Mouse (Mus musculus) G1E-ER4 (cell line): ENCODE measurements around the gene Nanog. TPM values are rescaled to one million over a fixed set of nuclear protein-coding genes. Genes with fewer than 3 reads are reported as not detected.

Source experiments
- GATA1 ChIP-seq: IDR thresholded peaks from one replicate; pipeline ENCODE4 v1.8.0; 2012; ENCODE audit warnings: low read length, inconsistent platforms
- polyA plus RNA-seq: library from polyadenylated mRNA; stranded (reverse); fragments of >175 nt; gene quantifications from 2 replicates; pipeline ENCODE4 v1.2.3, GENCODE M21; 2012

Gene Nanog
- polyA plus RNA-seq, 1 experiment = not detected

- no peak for TF ChIP-seq GATA1
Measured at GRCm38 (mm10) chr6:122689411-122690055, 17.8 kb upstream of the Nanog start.

DNA sequence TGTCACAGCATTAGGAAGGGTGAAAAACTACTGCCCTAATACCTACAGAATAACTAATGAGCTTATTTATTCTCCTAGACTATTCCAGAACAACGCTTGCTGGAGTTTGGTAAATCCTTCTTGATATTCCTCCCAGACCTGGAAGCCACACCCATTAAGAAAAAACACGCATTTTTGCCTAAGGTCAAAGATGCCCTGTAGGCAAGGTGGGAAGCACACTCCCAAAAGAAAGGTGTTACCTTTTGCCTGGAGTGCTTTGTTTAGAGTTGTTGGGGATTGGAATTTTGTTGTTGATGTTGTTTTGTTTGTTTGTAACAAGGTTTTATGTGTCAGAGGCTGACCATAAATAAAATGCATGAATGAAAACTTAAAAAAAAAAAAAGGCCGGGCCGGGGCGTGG, 17.2 kb upstream of the Nanog start:
- TF ChIP-seq GATA1 = no peak

- no peak for TF ChIP-seq GATA1
Measured at GRCm38 (mm10) chr6:122695398-122695797, 11.9 kb upstream of the Nanog start.

- no peak for TF ChIP-seq GATA1
Measured at GRCm38 (mm10) chr6:122701816-122702215, 5.5 kb upstream of the Nanog start.

- no peak for TF ChIP-seq GATA1
Measured at GRCm38 (mm10) chr6:122702480-122703124, 4.7 kb upstream of the Nanog start.

DNA sequence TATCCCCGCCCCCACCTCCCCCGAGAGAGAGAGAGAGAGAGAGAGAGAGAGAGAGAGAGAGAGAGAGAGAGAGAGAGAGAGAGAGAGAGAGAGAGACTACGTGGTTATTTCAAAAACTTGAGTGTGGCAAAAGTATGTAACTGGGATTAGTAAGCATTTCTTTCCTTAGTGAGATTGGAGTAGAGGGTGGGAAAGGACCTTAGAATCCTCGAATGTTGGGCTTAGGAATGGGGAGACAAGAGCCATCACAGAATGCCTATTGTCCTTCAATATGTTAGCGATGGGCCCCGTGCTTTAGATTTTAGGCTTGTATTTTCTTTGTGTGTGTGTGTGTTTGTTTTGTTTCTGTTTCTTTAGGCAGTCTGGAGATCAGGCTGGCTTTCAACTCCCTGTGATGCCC, 4.0 kb upstream of the Nanog start:
- no peak for TF ChIP-seq GATA1

- TF ChIP-seq GATA1 = no peak
Measured at GRCm38 (mm10) chr6:122703706-122704105, 3.6 kb upstream of the Nanog start.

- TF ChIP-seq GATA1 = no peak
Measured at GRCm38 (mm10) chr6:122706337-122706840, 900 bp upstream of the Nanog start.

GRCm38 (mm10) chr6:122708826-122709225, 1.5 kb downstream of the Nanog start:
- no peak for TF ChIP-seq GATA1

GRCm38 (mm10) chr6:122711455-122711854, 4.2 kb downstream of the Nanog start:
- TF ChIP-seq GATA1 = no peak

- TF ChIP-seq GATA1 = no peak
Measured at GRCm38 (mm10) chr6:122714707-122715365, 7.5 kb downstream of the Nanog start.

DNA sequence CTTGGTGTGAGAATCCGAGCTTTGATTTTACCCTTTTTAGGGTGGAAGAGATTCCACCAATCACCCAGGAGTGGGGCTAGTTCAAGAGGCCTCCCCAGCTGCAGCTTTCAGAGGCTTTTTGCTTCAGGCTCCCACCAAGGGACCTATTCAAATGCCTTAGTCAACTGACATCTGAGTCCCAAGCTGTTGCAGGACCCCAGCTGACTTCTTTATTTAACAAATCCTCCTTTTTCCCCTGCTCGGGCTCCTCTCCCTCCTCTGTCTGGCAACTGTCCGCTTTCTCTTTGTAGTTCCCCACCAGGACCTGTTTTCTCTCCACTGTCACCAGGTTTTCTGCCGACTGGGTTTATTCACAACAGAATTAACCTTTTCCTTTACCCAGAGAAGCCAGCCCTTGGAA, 8.6 kb downstream of the Nanog start:
- no peak for TF ChIP-seq GATA1

DNA sequence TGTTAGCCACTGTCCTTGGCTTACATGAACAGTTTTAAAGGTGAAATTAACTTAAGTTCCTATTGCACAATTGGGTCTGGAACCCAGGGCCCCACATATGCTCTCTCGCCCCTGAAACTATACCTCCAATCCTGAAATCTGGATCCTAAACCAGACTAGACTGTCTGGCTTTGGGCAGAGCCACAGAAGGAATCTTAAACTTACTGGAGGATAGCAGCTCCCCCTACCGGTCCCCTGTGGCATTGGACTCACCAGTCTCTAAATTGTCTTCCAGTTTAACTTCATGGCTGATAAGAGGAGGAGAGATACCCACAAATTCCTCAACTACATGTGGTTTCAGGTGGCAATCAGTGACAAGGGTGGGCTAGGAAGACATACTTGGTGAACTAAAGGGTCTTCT, 12.7 kb downstream of the Nanog start:
- TF ChIP-seq GATA1 = no peak

DNA sequence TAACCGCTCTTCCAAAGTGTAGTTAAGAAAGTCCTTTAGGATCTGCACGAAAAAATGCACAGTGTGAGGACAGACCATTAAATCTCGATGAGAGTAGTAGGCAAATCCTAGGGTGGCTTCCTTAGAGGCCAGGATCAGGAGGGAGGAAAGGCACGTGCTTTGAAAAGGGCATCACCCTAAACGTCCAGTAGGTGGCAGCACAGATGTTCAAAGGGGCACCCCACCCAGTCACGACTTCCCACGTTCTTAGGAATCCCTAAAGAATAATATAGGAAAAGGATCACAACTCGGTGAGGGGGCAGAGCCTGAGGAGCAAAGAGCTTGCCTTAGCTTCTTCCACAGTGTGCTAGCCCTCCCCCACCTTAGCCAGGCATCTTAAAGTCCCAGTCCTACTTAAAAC, 32.7 kb downstream of the Nanog start:
- no peak for TF ChIP-seq GATA1

- TF ChIP-seq GATA1 = no peak
Measured at GRCm38 (mm10) chr6:122741460-122742227, 34.4 kb downstream of the Nanog start.
